Mouse (Mus musculus) heart, adult 2 months (tissue): Measurements from ENCODE around the gene Dnajc28. TPM values are rescaled to one million over a fixed set of nuclear protein-coding genes. Genes with fewer than 3 reads are reported as not detected.

Source experiments
- DNase-seq, 2 experiments: peaks; one replicate each; pipeline ENCODE4 v3.0.0; 2021
- H3K27ac ChIP-seq: fragments of 200-600 bp; 2 replicates; pipeline ENCODE4 v1.8.1; 2022
- H3K27me3 ChIP-seq: fragments of 200-500 bp; 2 replicates; pipeline ENCODE4 v1.6.1; 2012; ENCODE audit warnings: mild to moderate bottlenecking, low read length, inconsistent platforms, mixed read lengths; ENCODE audit not compliant: control insufficient read depth, insufficient read depth
- H3K36me3 ChIP-seq: fragments of 200-500 bp; 2 replicates; pipeline ENCODE4 v1.6.1; 2012; ENCODE audit warnings: low read length, inconsistent platforms; ENCODE audit not compliant: control insufficient read depth, insufficient read depth
- H3K4me1 ChIP-seq: fragments of 200-500 bp; 2 replicates; pipeline ENCODE4 v1.6.1; 2011; ENCODE audit warnings: low read length; ENCODE audit not compliant: control insufficient read depth, insufficient read depth
- H3K4me3 ChIP-seq: fragments of 200-600 bp; 2 replicates; pipeline ENCODE4 v1.8.1; 2022
- H3K79me2 ChIP-seq: fragments of 200-500 bp; replicated peaks from 2 replicates; pipeline ENCODE4 v1.6.1; 2012; ENCODE audit warnings: mild to moderate bottlenecking, inconsistent platforms, low read length, moderate library complexity, mixed read lengths; ENCODE audit not compliant: control insufficient read depth, insufficient read depth
- H3K9ac ChIP-seq: fragments of 200-500 bp; 2 replicates; pipeline ENCODE4 v1.6.1; 2012; ENCODE audit warnings: low read depth, mild to moderate bottlenecking, control low read depth, inconsistent platforms, low read length, mixed read lengths
- CTCF ChIP-seq: fragments of 200-600 bp; IDR thresholded peaks from 2 replicates; pipeline ENCODE4 v1.8.1; 2022; ENCODE audit warnings: antibody characterized with exemption, mild to moderate bottlenecking, moderate library complexity
- EP300 ChIP-seq: fragments of 200-500 bp; IDR thresholded peaks from 2 replicates; pipeline ENCODE4 v1.6.1; 2011; ENCODE audit warnings: low read depth, low read length, control low read depth; ENCODE audit not compliant: insufficient read depth
- POLR2A ChIP-seq: fragments of 200-500 bp; IDR thresholded peaks from 2 replicates; pipeline ENCODE4 v1.6.1; 2011; ENCODE audit warnings: mild to moderate bottlenecking, low read depth, low read length, control low read depth; ENCODE audit not compliant: insufficient read depth
- WGBS: fragments of 180-500 bp; shearing (Covaris S2); methylation state at CpG from one replicate; pipeline ENCODE4 v1.1.7; 2018; 5-methylcytosine and 5-hydroxymethylcytosine counted together
- intact Hi-C: fragments of 180-260 bp; cut with DNase I; formaldehyde crosslinking; loops from one replicate; pipeline ENCODE4 v1.15.1; 2025
- polyA plus RNA-seq: library from polyadenylated mRNA; depleted of rRNA; stranded (reverse); fragments of >200 nt; gene quantifications from 2 replicates; pipeline ENCODE4 v1.2.3, GENCODE M21; 2012
- total RNA-seq, 2 experiments: library from RNA; stranded (reverse); gene quantifications; 2 replicates each; pipeline ENCODE4 v1.2.3; 2021

Dnajc28 gene
- total and polyA plus RNA-seq, 3 experiments, result 9.8 to 34.1 (median 31.1) TPM

DNA sequence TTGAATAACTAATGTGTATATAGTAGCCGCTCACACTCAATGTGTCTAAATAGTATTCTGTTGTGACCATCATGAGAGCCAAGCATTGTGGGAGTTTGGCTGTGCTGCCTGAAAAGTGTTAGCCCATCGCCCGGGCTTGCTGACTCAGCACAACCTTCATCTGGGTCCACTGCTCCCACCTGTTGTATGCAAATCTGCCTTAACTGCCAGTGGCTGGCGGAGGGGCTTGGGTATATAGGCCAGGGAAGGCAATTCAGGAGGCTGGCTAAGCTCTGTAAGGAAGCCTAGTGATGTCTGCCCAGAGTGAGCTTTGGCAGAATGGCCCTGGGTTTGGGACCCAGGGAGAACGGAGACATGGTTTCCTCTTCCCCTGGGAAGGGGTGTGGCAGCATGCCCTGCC is 1.4 kb upstream of the Dnajc28 start:
- DNase-seq, result no peak
- WGBS, result 89% methylated on average over 5 of the region's 5 CpGs
- no peak for TF ChIP-seq POLR2A
- TF ChIP-seq CTCF, result no peak
- Histone ChIP-seq H3K9ac (no peak overlapping the region), H3K36me3 (no peaks in the 10 kb centered on the region), H3K27ac (no peak overlapping the region), H3K27me3 (no peaks in the 10 kb centered on the region), H3K4me3 (no peak overlapping the region), H3K4me1 (no peaks in the 10 kb centered on the region), H3K79me2 (no peaks in the 10 kb centered on the region)
- intact Hi-C loops, result no loop called here

DNA sequence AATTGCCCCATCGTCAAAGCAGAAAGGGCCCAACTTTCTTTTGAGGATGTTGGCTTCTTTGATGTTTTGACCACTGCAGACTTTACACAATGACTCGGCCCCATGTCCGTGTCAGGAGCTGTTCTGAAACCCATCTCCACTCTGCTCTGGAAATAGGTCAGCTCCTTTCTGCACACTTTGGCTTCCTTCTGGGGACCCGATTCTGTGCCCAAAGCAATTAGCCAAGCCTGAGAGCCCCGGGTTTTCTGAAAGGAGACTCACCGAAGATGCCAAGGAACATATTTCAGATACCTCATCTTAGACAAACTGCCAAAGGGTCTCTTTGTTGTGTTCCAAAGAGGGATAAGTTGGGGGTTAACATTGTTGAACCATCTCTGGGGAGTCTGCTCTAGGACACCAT is 4.3 kb downstream of the Dnajc28 start:
- intact Hi-C loops, result no loop called here
- Histone ChIP-seq H3K27me3 (no peaks in the 10 kb centered on the region), H3K79me2 (no peaks in the 10 kb centered on the region), H3K27ac (no peak overlapping the region), H3K9ac (no peak overlapping the region), H3K36me3 (no peaks in the 10 kb centered on the region), H3K4me1 (no peaks in the 10 kb centered on the region), H3K4me3 (no peak overlapping the region)
- TF ChIP-seq POLR2A, result no peak
- no peak for TF ChIP-seq EP300
- no peak for TF ChIP-seq CTCF
- DNase-seq, result no peak
- WGBS, result 80% methylated on average over 6 of the region's 6 CpGs

DNA sequence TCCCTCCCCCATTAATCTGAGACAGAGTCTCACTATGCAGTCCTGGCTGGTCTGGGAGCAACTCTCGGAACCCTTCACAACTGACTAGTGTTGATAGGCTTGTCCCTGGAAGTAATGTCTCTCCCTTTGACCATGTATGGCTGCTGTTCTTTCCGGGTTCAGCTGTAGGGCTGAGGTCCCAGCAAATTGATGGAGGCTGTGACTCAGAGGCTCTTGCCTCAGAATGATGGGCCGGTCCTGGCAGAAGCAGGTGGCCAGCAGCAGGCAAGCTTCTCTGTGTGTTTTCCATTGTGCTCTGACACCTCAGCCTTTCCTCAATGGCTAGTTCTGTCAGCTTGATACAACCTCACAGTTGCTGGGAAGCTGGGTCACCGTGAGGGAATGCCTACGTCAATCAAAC is 6.3 kb downstream of the Dnajc28 start:
- DNase-seq, result no peak
- Histone ChIP-seq H3K4me1 (no peaks in the 10 kb centered on the region), H3K36me3 (no peaks in the 10 kb centered on the region), H3K27ac (no peak overlapping the region), H3K9ac (no peak overlapping the region), H3K4me3 (no peak overlapping the region), H3K79me2 (no peaks in the 10 kb centered on the region), H3K27me3 (no peaks in the 10 kb centered on the region)
- 77% methylated on average over 5 of the region's 5 CpGs for WGBS
- no peak for TF ChIP-seq CTCF
- intact Hi-C loops, result no loop called here

DNA sequence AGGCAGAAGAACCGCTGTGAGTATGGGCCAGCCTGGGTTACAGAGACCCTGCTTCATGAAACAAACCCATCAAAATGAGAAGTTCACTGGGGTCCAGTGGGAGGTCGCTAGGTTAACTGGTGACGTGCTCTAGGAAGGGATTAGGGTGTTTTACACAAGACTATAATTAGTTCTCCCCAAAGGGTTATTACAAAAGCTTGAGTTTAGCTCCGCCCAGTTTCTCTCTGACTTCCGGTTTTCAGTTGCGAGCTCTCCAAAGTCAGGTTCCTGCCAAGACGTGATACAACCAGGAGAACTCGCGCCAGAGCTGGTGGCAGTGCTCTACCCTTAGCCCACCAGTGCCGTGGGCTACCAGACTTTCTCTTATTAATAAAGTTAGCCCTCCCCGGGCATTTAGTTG is 7.6 kb downstream of the Dnajc28 start:
- H3K4me1 ChIP-seq, result no peaks in the 10 kb centered on the region
- no peaks in the 10 kb centered on the region for H3K27me3 ChIP-seq
- no peak overlapping the region for H3K27ac ChIP-seq
- DNase-seq, result peak in 1 of 2 experiments; percentile 30
- no peaks in the 10 kb centered on the region for H3K36me3 ChIP-seq
- H3K4me3 ChIP-seq, result no peak overlapping the region
- intact Hi-C loops, result no loop called here
- H3K9ac ChIP-seq, result no peak overlapping the region
- no peaks in the 10 kb centered on the region for H3K79me2 ChIP-seq
- TF ChIP-seq CTCF (no peak), POLR2A (no peak), EP300 (no peak)
- 45% methylated on average over 11 of the region's 11 CpGs for WGBS

DNA sequence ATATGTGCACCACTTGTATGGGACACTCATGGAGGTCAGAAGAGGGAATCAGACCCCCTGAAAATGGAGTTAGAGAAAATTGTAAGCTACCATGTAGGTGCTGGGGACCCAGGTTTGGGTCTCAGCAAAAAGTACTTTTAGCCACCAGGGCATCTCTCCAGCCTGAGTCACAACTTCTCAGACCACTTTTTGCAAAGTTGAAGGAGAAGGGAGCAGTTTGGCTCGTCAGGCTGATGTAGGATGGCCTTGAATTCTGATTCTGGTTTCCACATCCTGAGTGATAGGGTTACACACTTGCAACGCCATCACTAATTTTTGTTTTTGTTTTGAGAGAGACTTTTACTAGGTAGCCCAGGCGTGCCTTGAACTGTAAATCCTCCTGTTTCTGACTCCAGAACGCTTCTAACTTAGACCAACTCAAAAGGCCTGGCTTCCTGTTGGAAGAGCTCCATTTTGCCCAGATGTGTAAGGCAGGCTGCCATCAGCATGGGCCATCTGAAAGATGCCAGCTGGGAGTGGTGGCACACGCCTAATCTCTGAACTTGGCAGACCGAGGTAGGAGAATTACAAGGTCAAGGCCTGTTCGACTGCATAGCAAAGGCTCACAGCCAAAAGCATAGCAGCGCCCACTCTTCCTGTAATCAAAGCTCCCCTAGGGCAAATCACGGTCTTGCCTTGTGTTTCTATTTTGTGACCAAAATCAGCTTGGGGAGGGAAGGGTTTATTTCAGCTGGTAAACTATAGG is 9.2 kb downstream of the Dnajc28 start:
- peak; percentile 54 to 74 for DNase-seq
- H3K79me2 ChIP-seq, result no peaks in the 10 kb centered on the region
- intact Hi-C loops, result no loop called here
- no peak overlapping the region for H3K9ac ChIP-seq
- peak overlapping the region; percentile 3; the same call in 1 of the 2 replicates for H3K27ac ChIP-seq
- TF ChIP-seq EP300 (peak; percentile 72; the same call in 1 of the 2 replicates), POLR2A (no peak), CTCF (no peak)
- no peak overlapping the region for H3K4me3 ChIP-seq
- no peaks in the 10 kb centered on the region for H3K36me3 ChIP-seq
- H3K4me1 ChIP-seq, result no peaks in the 10 kb centered on the region
- WGBS, result 32% methylated on average over 9 of the region's 9 CpGs
- no peaks in the 10 kb centered on the region for H3K27me3 ChIP-seq

DNA sequence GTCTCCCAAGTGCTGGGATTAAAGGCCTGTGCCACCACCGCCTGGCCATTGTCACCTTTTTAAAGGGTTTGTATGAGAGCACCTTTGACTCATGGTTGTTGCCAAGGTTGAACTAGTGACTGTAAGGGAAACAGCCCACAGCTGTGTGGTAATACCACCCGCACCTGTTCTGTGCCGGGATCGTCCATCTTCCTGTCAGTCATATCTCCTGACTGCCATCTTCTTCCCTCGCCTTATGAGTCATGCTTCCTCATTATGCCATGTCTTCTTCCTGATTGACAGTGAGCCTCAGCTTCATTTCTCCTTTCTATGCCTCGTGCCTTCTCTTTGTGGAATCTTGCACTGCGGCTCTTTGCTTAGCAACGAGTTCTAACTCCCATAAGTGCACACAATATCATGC is 11.9 kb downstream of the Dnajc28 start:
- H3K36me3 ChIP-seq, result no peaks in the 10 kb centered on the region
- no peaks in the 10 kb centered on the region for H3K4me1 ChIP-seq
- H3K4me3 ChIP-seq, result no peak overlapping the region
- no peaks in the 10 kb centered on the region for H3K79me2 ChIP-seq
- intact Hi-C loops, result no loop called here
- H3K27me3 ChIP-seq, result no peaks in the 10 kb centered on the region
- no peak overlapping the region for H3K27ac ChIP-seq
- 79% methylated on average over 8 of the region's 8 CpGs for WGBS
- H3K9ac ChIP-seq, result no peak overlapping the region
- DNase-seq, result no peak
- TF ChIP-seq CTCF, result no peak
- TF ChIP-seq POLR2A, result no peak
